Mouse (Mus musculus) lung, embryonic 15.5 days (tissue): ENCODE measurements around the gene Ano2. TPM values are rescaled to one million over a fixed set of nuclear protein-coding genes. Genes with fewer than 3 reads are reported as not detected.

Source experiments
- ATAC-seq: fragments of 200-750 bp; cut with Nextera tagmentation; 2 replicates; pipeline ENCODE4 v1.8.0; 2017; ENCODE audit warnings: moderate number of reproducible peaks, borderline replicate concordance; ENCODE audit not compliant: low FRiP score, low TSS enrichment; ENCODE audit errors: extremely low read depth
- H3K27ac ChIP-seq: fragments of 300-500 bp; sonication (generic); 2 replicates; pipeline ENCODE4 v1.5.1; 2015; ENCODE audit warnings: moderate library complexity, mild to moderate bottlenecking, inconsistent platforms
- H3K27me3 ChIP-seq: fragments of 300-500 bp; sonication (generic); 2 replicates; pipeline ENCODE4 v1.6.1; 2015; ENCODE audit warnings: inconsistent platforms
- H3K36me3 ChIP-seq: fragments of 300-500 bp; sonication (generic); 2 replicates; pipeline ENCODE4 v1.6.1; 2015; ENCODE audit warnings: inconsistent platforms
- H3K4me1 ChIP-seq: fragments of 300-500 bp; sonication (generic); 2 replicates; pipeline ENCODE4 v1.6.1; 2015; ENCODE audit warnings: inconsistent platforms
- H3K4me2 ChIP-seq: fragments of 300-500 bp; sonication (generic); 2 replicates; pipeline ENCODE4 v1.6.1; 2015; ENCODE audit warnings: inconsistent platforms, mild to moderate bottlenecking, moderate library complexity
- H3K4me3 ChIP-seq: fragments of 300-500 bp; sonication (generic); 2 replicates; pipeline ENCODE4 v1.5.1; 2015; ENCODE audit warnings: mild to moderate bottlenecking, inconsistent platforms
- H3K9ac ChIP-seq: fragments of 300-500 bp; sonication (generic); 2 replicates; pipeline ENCODE4 v1.6.1; 2015; ENCODE audit warnings: inconsistent platforms
- H3K9me3 ChIP-seq: fragments of 300-500 bp; sonication (generic); 2 replicates; pipeline ENCODE4 v1.6.1; 2016; ENCODE audit warnings: inconsistent platforms
- WGBS: fragments of 180-500 bp; shearing (Covaris S2); methylation state at CpG from one replicate; pipeline ENCODE4 v1.1.7; 2015; 5-methylcytosine and 5-hydroxymethylcytosine counted together
- polyA plus RNA-seq: library from polyadenylated mRNA; unstranded; fragments of >200 nt; fragmentation: Nextera tagmentation; extraction: Ambion mirVana; gene quantifications from 2 replicates; pipeline ENCODE4 v1.2.1, GENCODE M21; 2015

Ano2 gene
- 0.07 TPM in 1 of 2 replicates, not detected in the other for polyA plus RNA-seq

DNA sequence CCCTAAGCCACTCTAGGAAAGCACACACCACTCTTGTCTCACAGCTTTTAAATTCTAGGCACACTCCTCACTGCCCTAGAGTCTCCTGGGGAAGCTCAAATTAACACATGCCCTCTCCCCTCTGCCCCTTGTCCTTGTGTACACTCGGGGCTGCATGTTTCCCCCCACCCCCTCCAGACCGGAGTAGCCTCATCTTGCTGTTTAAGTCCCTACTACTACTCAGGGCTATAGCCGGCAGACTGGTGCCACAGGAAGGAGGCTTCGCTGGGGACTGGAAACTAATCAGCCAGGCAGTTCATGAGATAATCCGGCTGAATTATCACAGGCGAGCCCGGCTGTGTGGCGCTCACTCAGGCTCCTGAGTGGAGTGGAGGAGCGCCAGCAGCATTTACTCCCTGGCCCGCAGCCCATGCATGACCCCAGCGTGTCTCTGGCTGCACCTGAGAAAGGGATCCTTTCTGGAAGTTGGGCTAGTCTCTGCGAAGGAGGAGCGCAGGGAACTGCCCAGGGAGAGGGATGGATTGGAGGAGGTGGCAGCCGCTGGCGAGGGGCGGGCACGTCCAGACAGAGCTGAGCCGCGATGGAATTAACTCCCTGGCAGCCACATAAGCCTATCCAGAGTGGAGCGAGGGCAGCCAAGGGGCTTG is at the start of gene Ano2:
Gene Ano2, plus strand, starts transcription at position 363 of the 647 bp plus-strand sequence.
- H3K9ac ChIP-seq: no peak within 1 kb of the TSS
- peak within 1 kb of the TSS; percentile 48 for H3K4me2 ChIP-seq
- H3K4me1 ChIP-seq: peaks cover 12% of the 10 kb centered on the region; the same call in 1 of the 2 replicates
- no peak within 1 kb of the TSS for H3K27ac ChIP-seq
- peak within 1 kb of the TSS; percentile 15; the same call in 1 of the 2 replicates for H3K4me3 ChIP-seq
- 2% methylated on average over 20 of the region's 20 CpGs for WGBS
- H3K27me3 ChIP-seq: peaks cover 28% of the 10 kb centered on the region
- no peaks in the 10 kb centered on the region for H3K36me3 ChIP-seq
- H3K9me3 ChIP-seq: no peaks in the 10 kb centered on the region
- peak; percentile 57; the same call in 1 of the 2 replicates for ATAC-seq

DNA sequence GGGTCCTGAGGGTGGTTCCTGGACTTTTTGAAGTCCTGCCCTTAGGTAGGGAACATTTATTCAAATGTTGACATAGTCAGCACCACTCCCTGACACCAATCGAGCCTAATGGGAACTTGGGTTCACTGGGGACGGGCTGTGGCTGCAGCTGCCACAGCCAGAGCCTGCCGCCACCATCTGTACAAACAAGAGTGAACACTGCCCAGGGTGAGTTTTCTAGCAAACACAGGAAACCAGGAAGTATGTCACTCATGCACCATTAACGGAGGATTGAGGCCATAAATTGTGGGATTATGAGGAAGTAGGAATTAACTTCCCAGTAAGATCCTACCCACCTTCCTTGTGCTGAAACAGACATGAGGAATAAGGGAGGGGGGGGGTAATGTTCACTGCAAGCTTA is 49.7 kb upstream of the Ano2 start:
- Histone ChIP-seq H3K4me1 (no peaks in the 10 kb centered on the region), H3K27me3 (no peaks in the 10 kb centered on the region), H3K27ac (no peak overlapping the region), H3K4me3 (no peak overlapping the region), H3K4me2 (no peak overlapping the region), H3K9ac (no peak overlapping the region), H3K36me3 (no peaks in the 10 kb centered on the region), H3K9me3 (no peaks in the 10 kb centered on the region)
- ATAC-seq: no peak
- WGBS: 56% methylated on average over 4 of the region's 4 CpGs

DNA sequence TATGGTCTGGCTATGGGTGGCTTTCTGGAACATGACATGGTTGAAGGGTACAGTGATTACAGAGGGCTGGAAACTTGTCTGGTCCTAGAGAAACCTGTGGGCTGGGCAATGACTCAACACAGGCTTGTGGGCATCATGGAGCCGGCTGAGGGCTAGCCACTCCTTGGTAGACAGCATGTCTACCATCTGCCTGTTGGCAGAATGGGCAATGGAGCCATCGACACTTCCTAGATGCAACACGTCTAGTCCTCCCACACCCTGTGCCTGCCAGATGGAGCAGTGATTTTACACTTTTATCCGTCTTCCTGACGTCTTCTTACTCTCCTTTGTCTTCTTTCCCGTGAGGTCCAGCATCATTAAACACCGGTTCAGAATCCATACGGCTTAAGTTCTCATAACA is 49.1 kb upstream of the Ano2 start:
- Histone ChIP-seq H3K9me3 (no peaks in the 10 kb centered on the region), H3K27ac (no peak overlapping the region), H3K4me2 (no peak overlapping the region), H3K4me1 (no peaks in the 10 kb centered on the region), H3K4me3 (no peak overlapping the region), H3K9ac (no peak overlapping the region), H3K36me3 (no peaks in the 10 kb centered on the region), H3K27me3 (no peaks in the 10 kb centered on the region)
- no peak for ATAC-seq
- WGBS: 71% methylated on average over 8 of the region's 8 CpGs

DNA sequence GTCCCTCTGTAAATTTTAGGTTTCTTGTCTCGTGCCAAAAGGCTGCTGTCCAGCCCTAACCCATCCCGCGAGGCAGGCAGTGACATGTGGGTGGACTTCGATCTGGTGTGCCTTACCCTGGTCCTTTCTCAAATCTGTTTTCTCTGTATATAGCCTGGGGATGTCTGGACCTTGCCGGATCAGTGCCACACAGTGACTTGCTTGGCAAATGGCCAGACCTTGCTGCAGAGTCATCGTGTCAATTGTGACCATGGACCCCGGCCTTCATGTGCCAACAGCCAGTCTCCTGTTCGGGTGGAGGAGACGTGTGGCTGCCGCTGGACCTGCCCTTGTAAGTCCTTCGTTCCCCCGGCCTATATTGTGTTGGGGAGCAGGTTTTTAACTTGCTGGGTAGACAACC is 41.3 kb upstream of the Ano2 start:
- no peak overlapping the region for H3K27ac ChIP-seq
- no peaks in the 10 kb centered on the region for H3K27me3 ChIP-seq
- no peak overlapping the region for H3K9ac ChIP-seq
- H3K4me2 ChIP-seq: no peak overlapping the region
- H3K9me3 ChIP-seq: no peaks in the 10 kb centered on the region
- no peaks in the 10 kb centered on the region for H3K36me3 ChIP-seq
- WGBS: 63% methylated on average over 12 of the region's 12 CpGs
- H3K4me1 ChIP-seq: no peaks in the 10 kb centered on the region
- ATAC-seq: no peak
- H3K4me3 ChIP-seq: no peak overlapping the region

DNA sequence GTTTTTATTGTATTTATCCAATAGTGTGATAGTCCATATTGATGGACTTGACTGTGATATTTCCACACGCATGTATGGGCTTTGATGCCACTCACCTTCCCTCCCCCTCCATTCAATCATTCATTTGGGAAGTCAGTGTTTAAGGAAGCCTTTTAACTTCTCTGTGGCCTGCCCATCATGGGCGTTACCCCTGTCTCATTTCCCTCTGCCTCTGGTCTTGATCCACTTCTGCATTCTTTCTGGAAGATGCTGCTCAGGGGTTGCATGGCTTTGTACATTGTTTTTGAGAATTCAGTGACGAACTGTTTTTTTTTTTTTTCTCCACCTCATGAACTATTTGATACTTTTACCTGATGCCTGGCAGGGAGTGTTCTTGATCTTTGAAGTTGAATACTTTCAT is 38.9 kb upstream of the Ano2 start:
- Histone ChIP-seq H3K27me3 (no peaks in the 10 kb centered on the region), H3K9me3 (no peaks in the 10 kb centered on the region), H3K27ac (no peak overlapping the region), H3K4me1 (no peaks in the 10 kb centered on the region), H3K4me3 (no peak overlapping the region), H3K4me2 (no peak overlapping the region), H3K36me3 (no peaks in the 10 kb centered on the region), H3K9ac (no peak overlapping the region)
- ATAC-seq: no peak
- 64% methylated on average over 3 of the region's 3 CpGs for WGBS

DNA sequence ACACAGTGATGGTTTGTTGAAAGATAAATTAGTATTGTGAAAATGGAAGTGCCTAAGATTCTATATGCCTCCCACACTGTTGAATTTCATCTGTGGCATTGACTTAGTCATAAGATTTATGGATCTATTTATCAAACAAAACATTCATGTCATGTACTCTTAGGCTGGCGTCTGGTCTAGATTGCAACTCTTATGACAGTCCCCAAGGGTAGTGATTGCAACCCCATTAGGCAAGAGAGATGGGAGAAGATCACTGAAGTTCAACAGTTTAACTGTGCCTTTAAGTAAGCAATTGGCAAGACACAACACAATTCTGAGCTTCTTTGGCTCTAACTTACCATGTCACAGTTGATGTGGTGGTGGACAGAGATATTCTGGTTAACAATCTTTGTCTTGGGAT is 36.8 kb upstream of the Ano2 start:
- Histone ChIP-seq H3K9ac (no peak overlapping the region), H3K27me3 (no peaks in the 10 kb centered on the region), H3K4me3 (no peak overlapping the region), H3K27ac (no peak overlapping the region), H3K9me3 (no peaks in the 10 kb centered on the region), H3K4me1 (no peaks in the 10 kb centered on the region), H3K36me3 (no peaks in the 10 kb centered on the region), H3K4me2 (no peak overlapping the region)
- no peak for ATAC-seq
- WGBS: 50% methylated on average over 1 of the region's 1 CpGs

DNA sequence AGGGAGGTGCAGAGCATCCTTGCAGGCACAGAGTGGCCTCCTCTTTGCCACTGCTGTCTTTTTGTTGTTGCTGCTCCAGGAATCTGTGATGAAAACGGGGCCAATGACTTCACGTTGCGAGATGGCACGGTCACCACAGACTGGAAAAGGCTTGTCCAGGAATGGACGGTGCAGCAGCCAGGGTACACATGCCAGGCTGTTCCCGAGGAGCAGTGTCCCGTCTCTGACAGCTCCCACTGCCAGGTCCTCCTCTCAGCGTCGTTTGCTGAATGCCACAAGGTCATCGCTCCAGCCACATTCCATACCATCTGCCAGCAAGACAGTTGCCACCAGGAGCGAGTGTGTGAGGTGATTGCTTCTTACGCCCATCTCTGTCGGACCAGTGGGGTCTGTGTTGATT is 33.3 kb upstream of the Ano2 start:
- ATAC-seq: no peak
- Histone ChIP-seq H3K27ac (no peak overlapping the region), H3K9ac (no peak overlapping the region), H3K4me3 (no peak overlapping the region), H3K36me3 (no peaks in the 10 kb centered on the region), H3K27me3 (no peaks in the 10 kb centered on the region), H3K4me1 (no peaks in the 10 kb centered on the region), H3K4me2 (no peak overlapping the region), H3K9me3 (no peaks in the 10 kb centered on the region)
- 73% methylated on average over 13 of the region's 13 CpGs for WGBS

DNA sequence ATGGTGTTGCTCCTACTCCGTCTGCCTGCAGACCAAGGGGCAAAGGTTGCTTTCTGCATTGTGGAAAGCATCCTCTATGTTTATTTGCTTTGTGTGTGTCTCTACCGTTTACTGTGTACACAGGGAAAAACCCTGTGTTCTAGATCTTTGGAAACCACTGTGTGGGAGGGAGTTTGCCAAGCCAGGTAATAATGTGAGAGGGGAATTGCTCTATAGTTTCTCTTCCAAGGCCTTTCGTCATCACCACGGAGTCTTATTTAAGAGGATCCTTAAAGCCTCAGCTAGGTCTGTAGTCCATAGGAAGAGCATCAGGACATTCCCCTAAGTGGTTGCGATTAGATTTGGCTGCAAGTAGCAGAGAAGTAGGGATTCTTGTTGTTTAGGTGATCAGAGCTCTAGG is 32.3 kb upstream of the Ano2 start:
- no peak overlapping the region for H3K27ac ChIP-seq
- 70% methylated on average over 5 of the region's 5 CpGs for WGBS
- H3K4me1 ChIP-seq: no peaks in the 10 kb centered on the region
- ATAC-seq: no peak
- no peaks in the 10 kb centered on the region for H3K9me3 ChIP-seq
- no peaks in the 10 kb centered on the region for H3K36me3 ChIP-seq
- H3K27me3 ChIP-seq: no peaks in the 10 kb centered on the region
- H3K4me2 ChIP-seq: no peak overlapping the region
- H3K9ac ChIP-seq: no peak overlapping the region
- no peak overlapping the region for H3K4me3 ChIP-seq

DNA sequence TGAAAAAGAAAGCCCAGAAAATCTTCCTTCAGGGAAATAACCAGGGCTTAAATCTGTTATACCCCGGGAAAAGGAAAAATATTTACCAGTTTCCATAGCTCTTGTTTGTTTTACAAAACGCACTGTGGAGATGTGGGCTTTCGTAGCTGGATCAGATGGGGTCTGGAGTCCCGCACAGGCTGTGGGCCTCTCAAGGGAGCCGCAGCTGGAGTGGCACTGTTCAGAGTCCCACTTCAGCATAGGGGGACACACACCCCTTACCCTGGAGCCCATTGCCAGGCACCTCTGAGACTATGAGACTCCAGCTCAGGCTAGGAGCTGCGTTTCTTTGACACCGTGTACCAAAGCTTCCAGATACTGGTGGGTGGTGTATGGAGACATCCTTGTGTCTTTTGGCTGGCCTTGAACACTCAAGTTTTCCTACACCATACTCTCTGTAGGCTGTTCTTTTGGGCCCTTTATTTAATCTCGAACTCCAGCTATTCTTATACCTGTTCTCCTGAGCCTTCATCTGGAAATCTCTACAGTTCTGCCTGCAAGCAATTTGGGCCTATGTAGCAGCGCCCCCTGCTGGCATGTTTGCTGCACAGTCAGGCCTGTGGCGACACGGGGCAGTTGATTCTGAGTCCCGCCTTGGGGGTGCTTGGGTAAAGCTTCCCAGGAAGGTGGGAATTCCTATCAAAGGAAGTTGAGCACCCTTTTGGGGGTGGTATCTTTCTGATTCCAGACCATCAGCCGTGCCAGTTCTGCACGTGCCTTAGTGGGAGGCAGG is 28.9 kb upstream of the Ano2 start:
- H3K27me3 ChIP-seq: no peaks in the 10 kb centered on the region
- no peak overlapping the region for H3K4me2 ChIP-seq
- no peak overlapping the region for H3K4me3 ChIP-seq
- no peak overlapping the region for H3K27ac ChIP-seq
- whole genome bisulfite sequencing: 43% methylated on average over 14 of the region's 14 CpGs
- no peak overlapping the region for H3K9ac ChIP-seq
- no peaks in the 10 kb centered on the region for H3K4me1 ChIP-seq
- no peaks in the 10 kb centered on the region for H3K9me3 ChIP-seq
- ATAC-seq: 0 out of 2 replicates have a peak, but pooled peaks have one; percentile 42
- no peaks in the 10 kb centered on the region for H3K36me3 ChIP-seq

DNA sequence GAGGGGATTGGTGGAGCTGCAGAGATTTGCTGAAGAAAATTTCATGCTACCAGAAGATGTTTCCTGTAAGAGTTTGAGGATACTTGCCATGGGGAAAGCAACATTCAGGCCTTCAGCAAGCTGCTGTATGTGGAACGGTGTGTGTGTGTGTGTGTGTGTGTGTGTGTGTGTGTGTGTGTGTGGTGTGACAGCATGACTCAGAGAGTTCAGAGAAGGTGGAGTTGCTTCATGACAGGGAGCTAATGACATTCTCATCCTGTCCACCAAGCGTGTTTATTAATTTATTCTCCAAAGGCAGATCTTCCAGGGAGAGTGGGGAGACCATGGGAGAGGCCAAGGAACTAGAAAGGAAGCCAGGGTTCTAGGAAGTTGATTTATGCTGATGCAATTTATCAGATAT is 26.3 kb upstream of the Ano2 start:
- no peak overlapping the region for H3K4me2 ChIP-seq
- WGBS: 47% methylated on average over 2 of the region's 2 CpGs
- H3K27ac ChIP-seq: no peak overlapping the region
- no peak overlapping the region for H3K4me3 ChIP-seq
- H3K4me1 ChIP-seq: no peaks in the 10 kb centered on the region
- no peak for ATAC-seq
- no peaks in the 10 kb centered on the region for H3K36me3 ChIP-seq
- H3K9ac ChIP-seq: no peak overlapping the region
- no peaks in the 10 kb centered on the region for H3K27me3 ChIP-seq
- H3K9me3 ChIP-seq: no peaks in the 10 kb centered on the region

DNA sequence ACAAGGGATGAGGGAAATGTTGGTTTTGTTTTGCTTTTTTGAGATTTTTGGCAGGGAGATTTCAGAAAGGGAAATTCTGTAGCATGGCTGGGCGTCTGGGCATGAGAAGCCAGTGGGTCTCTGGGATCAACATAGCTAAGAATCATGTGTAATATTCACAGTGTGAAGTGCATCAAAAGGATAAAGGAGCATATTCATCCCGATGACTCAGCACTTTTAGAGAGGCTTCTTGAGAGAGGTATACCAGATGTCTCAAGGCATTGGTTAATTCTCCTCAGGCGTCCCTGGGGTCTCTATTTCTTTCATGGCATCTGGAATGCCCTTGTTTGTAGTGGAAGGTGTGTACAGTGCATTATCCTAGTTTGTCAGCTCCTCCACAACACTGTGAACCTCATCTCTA is 18.4 kb upstream of the Ano2 start:
- 67% methylated on average over 3 of the region's 3 CpGs for WGBS
- Histone ChIP-seq H3K36me3 (no peaks in the 10 kb centered on the region), H3K9me3 (no peaks in the 10 kb centered on the region), H3K4me1 (no peaks in the 10 kb centered on the region), H3K27ac (no peak overlapping the region), H3K4me3 (no peak overlapping the region), H3K9ac (no peak overlapping the region), H3K27me3 (no peaks in the 10 kb centered on the region), H3K4me2 (no peak overlapping the region)
- ATAC-seq: no peak

DNA sequence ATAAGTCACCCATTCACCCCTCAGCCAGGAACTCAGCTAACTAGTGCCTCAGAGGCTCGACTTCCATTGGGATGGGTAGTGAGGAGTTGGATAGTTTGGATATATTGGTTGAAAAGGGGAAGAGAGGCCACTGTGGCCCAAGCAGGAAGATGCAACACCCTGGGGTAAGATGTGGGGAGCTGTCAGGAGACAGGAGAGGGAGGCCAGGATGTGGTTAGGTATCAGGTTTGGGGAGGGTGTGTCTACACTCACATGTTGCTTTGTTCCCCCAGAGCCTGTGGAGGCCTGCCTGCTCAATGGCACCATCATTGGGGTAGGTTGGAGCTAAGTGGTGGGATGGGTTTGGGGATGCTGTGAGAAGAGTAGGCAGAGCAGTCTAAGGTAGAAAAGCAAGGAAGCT is 11.7 kb upstream of the Ano2 start:
- Histone ChIP-seq H3K36me3 (no peaks in the 10 kb centered on the region), H3K4me3 (no peak overlapping the region), H3K9ac (no peak overlapping the region), H3K27ac (no peak overlapping the region), H3K4me2 (no peak overlapping the region), H3K27me3 (no peaks in the 10 kb centered on the region), H3K9me3 (no peaks in the 10 kb centered on the region), H3K4me1 (no peaks in the 10 kb centered on the region; the same call in 1 of the 2 replicates)
- WGBS: 77% methylated on average over 1 of the region's 1 CpGs
- ATAC-seq: no peak
